In genomic region chr1:161750471-161751041, GRCm38 (mm10) we compare ENCODE assay signal across 13 mouse cellular contexts. TPM values are rescaled to one million over a fixed set of nuclear protein-coding genes. Genes with fewer than 3 reads are reported as not detected.
A peak's percentile ranks its signal among the peaks of the same experiment; 100 is the strongest.
DNase-seq lines count a peak whose midpoint lies in the region; ATAC-seq lines count a peak whose summit lies in the region.
"Had no signal": no experiment of that assay in that cellular context is flagged by ENCODE, and none has a peak within 500 bp of the region (broad histone marks: within the 10 kb centered on the region; RNA-seq: fewer than 3 reads in every experiment).

No protein-coding gene starts in this region.

- intact Hi-C loops in heart, postnatal 36 days (cut with DNase I): no loop called here

- H3K4me2 ChIP-seq in liver, embryonic 13.5 days: peak overlapping the region; percentile 61
- H3K4me2 ChIP-seq: heart, embryonic 15.5 days; hindbrain, embryonic 14.5 days had no signal

- H3K4me1 ChIP-seq in liver, embryonic 13.5 days (replicated peaks): peaks cover 48% of the 10 kb centered on the region

- no peaks in the 10 kb centered on the region for H3K36me3 ChIP-seq in liver, embryonic 13.5 days
- H3K36me3 ChIP-seq: heart, embryonic 15.5 days had no signal

- peak overlapping the region; percentile 27; the same call in 1 of the 2 replicates for H3K9ac ChIP-seq in liver, embryonic 13.5 days
- H3K9ac ChIP-seq: heart, embryonic 15.5 days; hindbrain, embryonic 14.5 days had no signal

- no peaks in the 10 kb centered on the region for H3K9me3 ChIP-seq in liver, embryonic 13.5 days (replicated peaks)
- H3K9me3 ChIP-seq: heart, embryonic 15.5 days had no signal

- peak; percentile 87 for ATAC-seq in erythroblast, adult 5-6 weeks (replicated peaks; ENCODE audit: low FRiP score, poor library complexity, severe bottlenecking)
- ATAC-seq in liver, embryonic 13.5 days (ENCODE audit: low read depth): peak; percentile 69
- ATAC-seq: Patski had no signal

- peak; percentile 57 for DNase-seq in heart, adult 11 months
- DNase-seq in heart, postnatal 36 days: no peak
- DNase-seq in 416B (ENCODE audit: low read depth): peak; percentile 18
- DNase-seq in liver, embryonic 13.5 days: peak; percentile 51
- DNase-seq in neural tube, embryonic 10.5 days (ENCODE audit: extremely low spot score, low spot score): no peak
- DNase-seq in embryo, embryonic 11 days: no peak
- no peak for DNase-seq in spleen, postnatal 36 days (ENCODE audit: low spot score in 2 of 2)
- DNase-seq: adrenal gland, postnatal 10 days; gastrocnemius, adult 2 months had no signal

- WGBS in liver, embryonic 13.5 days (ENCODE audit: insufficient replicate concordance): 39% methylated on average over 8 of the region's 8 CpGs

- H3K27ac ChIP-seq in liver, embryonic 13.5 days: peak overlapping the region; percentile 85
- H3K27ac ChIP-seq: gastrocnemius, adult 2 months; heart, embryonic 15.5 days; hindbrain, embryonic 14.5 days had no signal

- 0 out of 2 replicates have a peak overlapping the region, but pooled peaks have one; percentile 18 for H3K4me3 ChIP-seq in liver, embryonic 13.5 days (replicated peaks)
- H3K4me3 ChIP-seq: gastrocnemius, adult 2 months; heart, embryonic 15.5 days had no signal

- peaks cover 19% of the 10 kb centered on the region; the same call in 1 of the 2 replicates for H3K27me3 ChIP-seq in liver, embryonic 13.5 days
- H3K27me3 ChIP-seq: heart, embryonic 15.5 days had no signal

RNA-seq across cellular contexts. Expression of gene Fasl, which starts 37.7 kb away (rescaled TPM):
- not detected for total RNA-seq in heart, postnatal 36 days (2021)
- total RNA-seq in erythroblast, adult 5-6 weeks (2015; ENCODE audit: low replicate concordance): not detected in 2 replicates
- 0.68 TPM in 1 of 2 replicates, not detected in the other for total RNA-seq in erythroblast, adult 5-6 weeks (2017; ENCODE audit: low replicate concordance)
- polyA plus RNA-seq in liver, embryonic 13.5 days (2015; fragmentation: Nextera tagmentation; extraction: Ambion mirVana): not detected in 2 replicates
- total RNA-seq: adrenal gland, postnatal 10 days; gastrocnemius, adult 2 months had no signal
- polyA plus RNA-seq: hindbrain, embryonic 14.5 days; Patski had no signal

Comparison
In these comparisons a context has a peak if more than half of its experiments do, and no peak if none do; other contexts are left out.
1. DNase-seq: peak in heart, adult 11 months (single experiment), 416B (single experiment) and liver, embryonic 13.5 days (single experiment); none in heart, postnatal 36 days (0 of 2), neural tube, embryonic 10.5 days (single experiment), embryo, embryonic 11 days (single experiment) and spleen, postnatal 36 days (0 of 2).